Mouse (Mus musculus): Measurements from ENCODE around the gene Gm28041.
A peak's percentile ranks its signal among the peaks of the same experiment; 100 is the strongest.
"Not testable (repeated sequence)": the region's sequence is repeated elsewhere in the genome, so short reads cannot be mapped to it uniquely, and the experiment has no call there.

Gene Gm28041

DNA sequence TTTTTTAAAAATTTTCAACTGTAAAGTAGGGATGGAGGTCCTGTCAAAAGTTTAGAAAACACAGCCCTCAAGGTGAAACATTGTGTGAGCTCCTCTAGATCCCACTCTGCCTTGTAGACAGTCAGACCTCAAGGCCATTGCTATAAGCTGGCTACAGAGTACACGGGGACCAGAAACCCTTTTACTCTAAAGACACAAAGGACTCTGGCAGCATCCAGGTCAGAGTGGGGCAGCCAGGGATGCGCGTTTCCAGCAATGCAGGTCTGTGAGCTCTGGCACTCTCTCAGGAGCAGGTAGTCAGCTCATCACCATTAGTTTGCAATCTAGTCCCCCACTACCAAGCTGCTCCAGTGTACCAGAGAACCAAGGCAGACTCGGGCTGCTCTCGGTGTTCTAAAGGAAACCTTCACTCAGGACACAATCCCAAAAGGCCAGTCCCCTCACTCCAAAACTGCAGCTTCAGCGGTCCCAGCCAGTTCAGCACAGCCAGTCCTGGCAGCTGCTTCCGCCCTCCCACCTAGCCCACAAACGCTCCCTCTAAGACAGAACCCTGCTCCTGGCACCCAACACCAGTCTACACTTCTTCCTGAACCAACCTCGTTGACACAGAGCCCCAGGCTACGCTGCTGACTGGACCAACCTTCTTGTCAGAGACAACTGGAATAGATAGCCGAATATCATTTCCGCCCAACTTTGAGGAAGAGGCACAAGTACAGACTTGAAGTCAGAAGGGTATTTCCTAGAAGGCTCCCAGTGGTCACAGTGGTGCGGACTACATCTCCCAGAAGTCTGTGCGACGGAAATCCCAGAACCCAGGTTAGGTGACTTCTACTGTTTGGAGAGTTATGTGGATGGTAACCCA, at the start of gene Gm28041, which contains the start of gene Zfp456:
Gene Gm28041, minus strand, starts transcription at position 684 of the 862 bp plus-strand sequence.
Gene Zfp456, minus strand, starts transcription at position 761 of the 862 bp plus-strand sequence.
- DNase-seq (ENCODE audit: low spot score) = not testable (repeated sequence)

- not testable (repeated sequence) for DNase-seq (ENCODE audit: low spot score)
Observed at GRCm38 (mm10) chr13:67422532-67422931, 47.0 kb upstream of the Gm28041 start.

- no peak for DNase-seq (ENCODE audit: low spot score)
Observed at GRCm38 (mm10) chr13:67421207-67421857, 45.8 kb upstream of the Gm28041 start, which contains the start of gene Zfp459. Gene Zfp459 (minus strand): TSS chr13:67421418.

GRCm38 (mm10) chr13:67420558-67421206, 45.1 kb upstream of the Gm28041 start:
- DNase-seq (ENCODE audit: low spot score) = no peak

DNA sequence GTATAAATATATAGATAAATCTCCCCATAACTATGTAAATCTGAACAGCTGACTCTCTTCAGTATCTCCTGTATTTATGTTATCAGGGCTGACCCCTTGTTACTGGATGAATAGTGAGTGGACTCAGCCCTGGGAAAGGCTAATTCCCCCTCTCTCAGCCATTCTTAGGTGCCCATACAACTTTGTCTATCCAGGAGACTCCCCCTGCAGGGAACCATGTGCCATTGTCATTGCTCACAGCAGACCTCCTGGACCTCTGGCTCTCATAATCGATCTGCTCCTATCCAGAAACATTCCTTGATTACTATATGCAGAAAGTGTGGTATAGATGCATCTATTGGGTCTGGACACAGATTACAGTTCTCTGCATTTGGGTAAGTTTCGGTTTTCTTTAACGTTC, 41.3 kb upstream of the Gm28041 start:
- no peak for DNase-seq (ENCODE audit: low spot score)

- no peak for DNase-seq (ENCODE audit: low spot score)
Observed at GRCm38 (mm10) chr13:67415759-67416158, 40.2 kb upstream of the Gm28041 start.

GRCm38 (mm10) chr13:67413634-67414033, 38.1 kb upstream of the Gm28041 start:
- not testable (repeated sequence) for DNase-seq (ENCODE audit: low spot score)

DNA sequence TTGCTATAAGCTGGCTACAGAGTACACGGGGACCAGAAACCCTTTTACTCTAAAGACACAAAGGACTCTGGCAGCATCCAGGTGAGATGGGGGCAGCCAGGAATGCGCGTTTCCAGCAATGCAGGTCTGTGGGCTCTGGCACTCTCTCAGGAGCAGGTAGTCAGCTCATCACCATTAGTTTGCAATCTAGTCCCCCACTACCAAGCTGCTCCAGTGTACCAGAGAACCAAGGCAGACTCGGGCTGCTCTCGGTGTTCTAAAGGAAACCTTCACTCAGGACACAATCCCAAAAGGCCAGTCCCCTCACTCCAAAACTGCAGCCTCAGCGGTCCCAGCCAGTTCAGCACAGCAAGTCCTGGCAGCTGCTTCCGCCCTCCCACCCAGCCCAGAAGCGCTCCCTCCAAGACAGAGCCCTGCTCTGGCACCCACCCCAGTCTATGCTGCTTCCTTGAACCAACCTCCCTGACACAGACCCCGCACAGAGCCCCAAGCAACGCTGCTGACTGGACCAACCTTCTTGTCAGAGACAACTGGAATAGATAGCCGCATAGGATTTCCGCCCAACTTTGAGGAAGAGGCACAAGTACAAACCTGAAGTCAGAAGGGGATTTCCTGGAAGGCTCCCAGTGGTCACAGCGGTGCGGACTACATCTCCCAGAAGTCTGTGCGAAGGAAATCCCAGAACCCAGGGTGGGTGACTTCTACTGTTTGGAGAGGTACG, 23.8 kb upstream of the Gm28041 start, which contains the start of gene Zfp429:
Gene Zfp429, minus strand, starts transcription at position 637 of the 721 bp plus-strand sequence.
- peak; percentile 51 for DNase-seq (ENCODE audit: low spot score)

- DNase-seq (ENCODE audit: low spot score) = not testable (repeated sequence)
Observed at GRCm38 (mm10) chr13:67376255-67376654, 722 bp upstream of the Gm28041 start.

DNA sequence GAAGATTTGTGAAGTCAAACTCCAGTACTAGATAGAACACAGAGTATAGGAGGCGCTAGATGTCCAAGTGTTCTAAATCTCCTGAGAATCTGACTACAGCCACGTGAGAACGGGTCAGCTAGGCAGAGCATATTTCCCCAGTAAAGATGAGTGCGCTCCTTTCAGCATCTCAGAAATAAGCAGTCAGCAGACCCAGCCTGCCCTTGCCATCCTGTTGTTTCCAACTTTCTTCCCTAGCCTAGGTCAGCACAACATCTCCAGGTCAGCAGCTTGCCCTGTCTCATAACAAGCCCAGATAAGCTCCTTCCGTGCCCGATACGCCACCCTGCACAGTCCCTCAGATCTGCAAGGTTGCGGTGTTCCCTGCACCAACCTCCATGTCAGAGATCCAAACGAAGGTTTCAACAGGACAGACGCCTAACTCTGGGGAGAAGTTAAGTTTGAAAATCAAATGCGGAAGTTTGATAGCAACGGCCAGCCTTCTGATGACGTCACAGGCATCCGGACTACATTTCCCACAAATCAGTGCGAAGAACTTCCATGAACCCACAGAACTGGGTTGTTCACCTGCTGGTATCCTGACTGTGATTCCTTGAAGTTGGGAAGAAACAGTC, 15.3 kb downstream of the Gm28041 start, which contains the start of the genes Gm28044 and Zfp953:
Gene Gm28044, minus strand, starts transcription at position 406 of the 614 bp plus-strand sequence.
Gene Zfp953, minus strand, starts transcription at position 475 of the 614 bp plus-strand sequence.
- DNase-seq (ENCODE audit: low spot score) = peak; percentile 92

DNA sequence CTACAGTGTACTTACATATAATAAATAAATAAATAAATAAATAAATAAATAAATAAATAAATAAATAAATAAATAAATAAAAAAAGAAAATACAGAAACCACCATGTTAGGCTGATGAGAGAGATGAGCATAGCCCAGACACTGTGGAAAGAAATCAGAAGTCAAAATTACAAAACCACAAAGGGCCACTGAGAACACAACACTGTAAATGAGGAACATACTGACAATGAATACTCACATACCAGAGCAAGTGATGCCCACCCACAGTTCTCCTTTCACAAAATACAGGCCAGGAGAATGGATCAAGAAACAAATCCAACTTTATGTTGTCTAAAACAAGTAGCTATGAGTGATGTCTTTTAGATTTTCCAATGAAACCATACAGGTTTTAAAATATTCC, 23.7 kb downstream of the Gm28041 start:
- no peak for DNase-seq (ENCODE audit: low spot score)

GRCm38 (mm10) chr13:67343422-67343821, 32.1 kb downstream of the Gm28041 start:
- DNase-seq (ENCODE audit: low spot score) = no peak

- DNase-seq (ENCODE audit: low spot score) = no peak
Observed at GRCm38 (mm10) chr13:67332877-67333276, 42.7 kb downstream of the Gm28041 start.

DNA sequence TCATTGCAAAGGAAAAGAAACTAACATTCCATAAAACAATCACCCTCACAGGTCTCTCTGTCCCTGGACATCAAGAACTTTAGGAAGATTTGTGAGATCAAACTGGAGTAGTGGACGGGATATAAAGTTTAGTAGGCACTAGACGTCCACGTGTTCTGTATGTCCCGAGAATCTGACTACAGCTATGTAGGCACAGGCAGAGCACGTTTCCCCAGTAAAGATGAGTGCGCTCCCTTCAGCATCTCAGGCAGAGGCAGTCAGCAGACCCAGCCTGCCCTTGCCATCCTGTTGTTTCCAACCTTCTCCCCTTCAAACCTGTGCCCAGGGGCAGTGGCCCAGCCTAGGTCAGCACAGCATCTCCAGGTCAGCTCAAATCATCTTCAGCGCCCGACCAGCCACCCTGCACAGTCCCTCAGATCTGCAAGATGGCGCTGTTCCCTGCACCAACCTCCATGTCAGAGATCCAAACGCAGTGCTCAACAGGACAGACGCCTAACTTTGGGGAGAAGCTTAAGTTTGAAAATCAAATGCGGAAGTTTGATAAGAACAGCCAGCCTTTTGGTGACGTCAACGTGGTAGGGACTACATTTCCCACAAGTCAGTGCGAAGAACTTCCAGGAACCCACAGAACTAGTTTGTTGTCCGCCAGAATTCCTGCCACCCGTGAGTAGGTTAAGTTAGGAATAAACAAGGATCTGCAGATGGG, 43.4 kb downstream of the Gm28041 start, which contains the start of gene Zfp595:
Gene Zfp595, minus strand, starts transcription at position 552 of the 706 bp plus-strand sequence.
- peak; percentile 89 for DNase-seq (ENCODE audit: low spot score)

DNA sequence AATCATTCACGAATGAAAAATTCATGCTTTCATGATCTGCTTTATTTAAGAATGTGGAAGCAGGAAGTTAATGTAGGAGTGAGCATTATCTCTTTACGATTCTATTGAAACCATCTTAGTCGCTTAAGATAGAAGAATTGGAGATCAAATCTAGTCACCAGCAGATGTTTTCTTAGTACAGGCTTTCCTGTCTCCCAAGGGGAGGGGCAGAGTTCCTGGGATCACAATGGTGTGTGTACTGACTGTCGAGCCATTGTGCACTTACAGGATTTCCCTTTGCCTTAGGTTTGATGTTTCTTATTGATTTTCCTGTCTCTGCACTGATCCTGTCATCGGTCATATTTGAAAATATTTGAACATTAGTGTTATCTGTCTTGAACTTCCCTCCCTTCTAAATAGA, 68.8 kb downstream of the Gm28041 start:
- DNase-seq (ENCODE audit: low spot score) = no peak

DNA sequence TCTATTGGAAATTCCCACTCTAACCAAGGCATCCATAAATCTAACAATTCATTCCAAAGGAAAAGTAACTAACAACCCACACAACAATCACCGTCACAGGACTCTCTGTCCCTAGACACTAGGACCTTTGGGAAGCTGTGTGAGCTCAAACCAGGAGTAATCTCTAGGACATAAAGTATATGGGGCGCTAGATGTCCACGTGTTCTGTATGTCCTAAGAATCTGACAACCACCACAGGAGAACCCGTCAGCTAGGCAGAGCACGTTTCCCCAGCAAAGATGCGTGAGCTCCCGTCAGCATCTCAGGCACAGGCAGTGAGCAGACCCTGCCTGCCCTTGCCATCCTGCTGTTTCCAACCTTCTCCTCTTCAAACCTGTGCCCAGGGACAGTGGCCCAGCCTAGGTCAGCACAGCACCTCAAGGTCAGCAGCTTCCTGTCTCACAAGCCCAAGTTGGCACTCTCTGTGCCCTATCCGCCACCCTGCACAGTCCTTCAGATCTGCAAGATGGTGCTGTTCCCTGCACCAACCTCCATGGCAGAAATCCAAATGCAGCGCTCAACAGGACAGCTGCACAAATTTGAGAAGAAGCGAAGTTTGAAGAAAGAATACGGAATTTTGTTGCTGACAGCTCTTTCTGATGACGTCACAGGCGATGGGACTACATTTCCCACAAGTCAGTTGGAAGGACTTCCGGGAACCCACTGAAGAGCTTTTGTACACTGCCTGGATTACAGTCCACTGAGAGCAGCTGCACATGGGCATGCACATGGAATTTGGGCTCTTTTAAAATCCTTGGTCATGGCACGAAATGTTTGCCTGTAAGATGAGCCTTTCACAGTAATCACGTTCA, 69.5 kb downstream of the Gm28041 start, which contains the start of gene Zfp457:
Gene Zfp457, minus strand, starts transcription at position 664 of the 851 bp plus-strand sequence.
- peak; percentile 96 for DNase-seq (ENCODE audit: low spot score)
